Mouse (Mus musculus): ENCODE measurements around the gene Gm17019.
"Not testable (repeated sequence)": the region's sequence is repeated elsewhere in the genome, so short reads cannot be mapped to it uniquely, and the experiment has no call there.

DNA sequence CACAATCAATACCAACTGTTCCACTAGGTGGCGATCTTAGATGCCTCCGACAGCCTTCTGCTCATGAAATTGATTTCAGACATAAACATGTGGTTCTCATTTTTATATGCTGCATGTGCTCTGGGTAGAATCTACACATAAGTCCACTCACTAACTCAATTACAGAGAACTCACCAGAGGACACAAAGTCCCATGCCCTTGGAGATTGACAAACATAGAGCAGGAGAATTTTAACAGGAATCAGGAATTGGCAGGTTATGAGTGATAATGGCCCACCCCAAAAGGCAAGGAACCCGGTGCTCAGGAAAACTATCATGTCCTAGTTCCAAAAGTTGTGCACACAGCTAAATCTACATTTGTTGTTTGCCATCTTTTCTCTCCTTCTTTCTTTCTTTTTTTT, 25.9 kb downstream of the Gm17019 start:
- TF ChIP-seq CTCF (IDR thresholded peaks at IDR 0.05; ENCODE audit: insufficient read depth, low read length); POLR2A (IDR thresholded peaks at IDR 0.05; ENCODE audit: borderline replicate concordance, extremely low read depth, low read depth, low read length): not testable (repeated sequence)
